Mouse (Mus musculus) embryo, embryonic 9.5 days (tissue): Measurements from ENCODE around the gene Chsy1.
"Not testable (repeated sequence)": the region's sequence is repeated elsewhere in the genome, so short reads cannot be mapped to it uniquely, and the experiment has no call there.

Source experiments
- DNase-seq: peaks from one replicate; pipeline ENCODE4 v3.0.0-alpha.2; 2017; ENCODE audit errors: extremely low spot score

The Chsy1 gene

GRCm38 (mm10) chr7:66176929-66177328, 67.6 kb downstream of the Chsy1 start:
- DNase-seq = no peak

GRCm38 (mm10) chr7:66178101-66178500, 68.8 kb downstream of the Chsy1 start:
- no peak for DNase-seq

- no peak for DNase-seq
Observed at GRCm38 (mm10) chr7:66179120-66179581, 69.8 kb downstream of the Chsy1 start.

DNA sequence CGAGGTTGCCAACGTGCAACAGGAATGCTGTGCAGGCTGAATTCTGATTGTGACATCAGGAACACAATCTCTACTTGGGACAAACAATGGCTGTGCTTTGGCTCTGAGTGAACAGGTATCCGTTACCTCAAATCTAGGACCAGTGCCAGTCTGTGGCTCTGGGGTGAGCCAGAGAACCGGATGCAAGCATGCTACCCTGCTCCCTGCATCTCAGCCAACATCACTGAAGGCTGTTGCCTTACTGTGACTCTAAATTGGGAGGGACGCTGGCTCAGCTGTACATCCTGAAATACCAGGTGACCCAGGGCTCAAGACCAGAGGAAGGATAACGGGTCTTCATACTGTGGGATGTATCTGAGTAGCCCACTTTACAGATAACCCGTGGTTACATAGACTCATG, 70.4 kb downstream of the Chsy1 start:
- DNase-seq = no peak

- no peak for DNase-seq
Observed at GRCm38 (mm10) chr7:66180260-66180659, 70.9 kb downstream of the Chsy1 start.

GRCm38 (mm10) chr7:66180711-66181365, 71.5 kb downstream of the Chsy1 start:
- no peak for DNase-seq

GRCm38 (mm10) chr7:66182075-66182715, 72.9 kb downstream of the Chsy1 start:
- no peak for DNase-seq

DNA sequence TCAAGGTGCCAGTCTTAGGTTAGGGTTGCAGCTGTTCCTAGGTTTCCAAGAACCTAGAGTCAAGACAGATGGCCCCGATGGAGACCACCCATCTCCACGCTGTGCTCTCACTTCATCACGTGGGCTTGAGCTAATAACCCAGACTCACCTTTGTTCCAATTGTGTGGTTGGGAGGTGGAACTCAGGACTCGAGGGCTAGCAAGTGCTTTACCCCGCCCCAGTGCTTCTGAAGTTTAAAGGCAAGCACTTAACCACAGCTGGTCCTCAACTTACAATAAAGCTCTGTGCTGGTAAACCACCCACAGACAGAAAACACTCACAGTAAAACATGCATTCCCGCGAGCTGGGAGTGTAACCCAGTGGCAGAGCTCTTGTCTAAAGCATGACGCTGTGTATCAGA, 74.1 kb downstream of the Chsy1 start:
- no peak for DNase-seq

- DNase-seq = no peak
Observed at GRCm38 (mm10) chr7:66184026-66184425, 74.7 kb downstream of the Chsy1 start.

GRCm38 (mm10) chr7:66185370-66185769, 76.1 kb downstream of the Chsy1 start:
- DNase-seq = no peak

DNA sequence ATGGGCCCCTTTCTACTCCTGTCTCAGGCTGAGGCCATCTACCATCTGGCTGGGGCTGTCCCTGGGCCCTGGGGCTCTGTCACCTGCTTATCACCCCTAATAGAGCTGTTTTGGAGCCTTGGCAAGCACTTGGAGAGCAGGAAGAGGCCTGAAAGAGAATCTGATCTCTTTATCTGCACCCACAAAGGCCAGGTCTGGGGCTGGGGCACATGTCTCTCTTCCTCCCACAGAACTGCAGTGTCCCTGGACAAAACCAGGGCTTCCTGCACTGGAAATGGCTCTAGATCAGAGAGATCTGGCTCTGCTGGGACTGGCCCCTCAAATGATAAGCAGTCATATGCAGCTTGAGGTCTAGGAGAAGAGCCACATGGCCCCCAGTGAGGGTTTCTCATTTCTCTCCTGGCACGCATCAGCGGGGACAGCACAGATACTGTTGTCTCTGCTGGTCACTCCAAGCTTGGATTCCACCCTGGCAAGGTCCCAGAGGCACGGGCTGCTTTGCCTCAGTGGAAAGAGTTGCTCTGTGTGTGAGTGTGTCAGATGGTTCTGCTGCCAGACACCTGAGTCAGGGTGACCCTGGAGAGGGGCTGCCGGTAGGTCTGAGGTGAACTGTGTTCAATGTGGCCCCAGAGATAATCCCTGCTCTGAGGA, 78.4 kb downstream of the Chsy1 start:
- no peak for DNase-seq

GRCm38 (mm10) chr7:66190385-66190784, 81.1 kb downstream of the Chsy1 start:
- not testable (repeated sequence) for DNase-seq

DNA sequence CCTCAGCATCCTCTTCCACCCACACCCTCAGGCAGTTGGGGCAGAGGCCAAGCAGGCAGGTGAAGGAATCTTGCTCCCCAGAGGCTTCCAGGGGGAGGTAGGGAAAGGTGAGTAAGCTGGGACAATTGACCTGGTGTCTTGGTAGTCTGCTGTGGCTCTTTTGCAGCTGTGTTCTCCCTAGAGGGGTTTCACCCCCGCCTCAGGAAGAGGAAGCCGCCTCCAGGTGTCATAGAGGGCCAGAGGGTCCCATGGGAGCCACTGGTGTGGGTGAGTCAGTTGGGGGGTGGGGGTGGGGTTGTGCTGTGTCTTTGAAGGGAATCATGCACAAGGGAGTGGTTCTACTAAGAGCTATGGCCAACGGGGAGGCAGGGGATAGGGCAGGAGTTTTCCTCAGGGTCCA, 85.2 kb downstream of the Chsy1 start:
- no peak for DNase-seq

GRCm38 (mm10) chr7:66195881-66196280, 86.6 kb downstream of the Chsy1 start:
- DNase-seq = no peak

- DNase-seq = no peak
Observed at GRCm38 (mm10) chr7:66196609-66197445, 87.5 kb downstream of the Chsy1 start.

DNA sequence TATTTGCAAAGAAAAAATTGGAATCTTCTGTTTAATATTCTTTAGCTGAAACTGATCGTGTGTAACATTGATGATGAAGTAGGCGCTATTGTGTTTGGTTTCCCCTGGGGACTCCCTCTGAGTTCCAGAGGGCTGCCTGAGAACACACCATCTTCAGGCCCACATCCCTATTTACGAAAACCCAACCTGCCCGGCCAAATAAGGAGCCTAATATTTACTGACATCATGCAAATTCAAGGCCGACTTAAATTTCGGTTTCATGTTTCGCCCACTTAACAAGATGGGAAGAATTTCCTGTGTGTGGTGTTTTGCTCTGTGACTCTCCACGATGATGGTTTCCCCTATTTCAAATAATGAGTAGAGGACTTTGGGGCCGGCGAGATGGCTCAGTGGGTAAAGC, 89.1 kb downstream of the Chsy1 start:
- DNase-seq = no peak

GRCm38 (mm10) chr7:66199391-66199831, 90.1 kb downstream of the Chsy1 start:
- no peak for DNase-seq

DNA sequence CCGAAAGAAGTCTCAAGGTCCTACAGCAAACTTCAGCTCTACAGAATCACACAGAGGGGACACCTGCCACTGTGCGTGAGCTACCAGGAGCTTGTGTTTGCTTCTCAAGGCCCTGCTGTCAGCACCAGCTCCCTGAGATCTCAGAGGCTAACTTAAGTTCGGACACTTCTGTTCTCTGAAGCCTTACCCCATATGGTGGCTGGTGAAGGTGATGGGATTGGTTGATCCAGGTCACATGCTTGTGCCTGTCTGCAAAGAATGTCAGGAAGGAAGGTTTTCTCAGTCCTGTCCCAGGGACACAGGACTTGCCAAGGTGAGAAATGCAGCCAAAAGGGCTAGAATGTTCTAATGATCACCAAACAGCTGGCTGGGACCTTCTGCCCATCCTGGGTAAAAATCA, 91.1 kb downstream of the Chsy1 start:
- no peak for DNase-seq

GRCm38 (mm10) chr7:66200791-66201450, 91.6 kb downstream of the Chsy1 start:
- no peak for DNase-seq

DNA sequence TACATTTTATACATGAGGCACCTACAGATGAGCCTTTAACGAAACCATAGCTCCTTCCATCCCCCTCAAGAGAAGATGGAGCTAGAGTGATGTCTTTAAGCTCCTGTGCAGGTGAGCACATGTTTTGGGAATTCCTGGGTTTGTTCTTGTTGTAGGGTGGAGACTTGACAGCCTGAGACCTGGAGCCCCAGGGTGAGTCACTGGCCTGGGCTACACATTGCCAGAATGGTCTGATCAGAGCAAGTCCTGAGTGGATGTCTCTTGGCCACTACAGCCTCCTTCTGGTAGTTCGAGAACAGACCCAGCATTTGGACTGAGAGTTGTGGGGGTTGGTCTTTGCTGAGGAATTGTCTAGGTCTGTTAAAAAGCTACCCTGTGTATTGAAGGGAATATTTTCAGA, 92.3 kb downstream of the Chsy1 start:
- no peak for DNase-seq

DNA sequence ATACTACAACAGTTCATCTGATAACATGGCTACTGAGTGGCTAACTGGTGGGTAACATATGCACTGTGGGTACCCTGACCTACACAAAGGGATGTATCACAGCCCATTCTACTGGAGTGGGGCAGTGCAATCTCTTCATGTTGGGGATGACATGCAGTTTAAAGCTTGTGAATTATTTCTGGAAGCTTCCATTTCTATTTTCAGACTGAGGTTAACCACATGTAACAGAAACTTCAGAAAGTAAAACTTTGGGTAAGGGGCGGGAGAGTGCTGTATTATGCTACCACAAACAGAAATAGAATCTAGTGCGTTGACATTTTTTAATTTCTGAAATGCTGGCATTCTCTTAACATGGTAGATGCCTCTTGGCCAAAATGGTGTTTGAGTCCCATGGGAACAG, 100.6 kb downstream of the Chsy1 start:
- DNase-seq = no peak

DNA sequence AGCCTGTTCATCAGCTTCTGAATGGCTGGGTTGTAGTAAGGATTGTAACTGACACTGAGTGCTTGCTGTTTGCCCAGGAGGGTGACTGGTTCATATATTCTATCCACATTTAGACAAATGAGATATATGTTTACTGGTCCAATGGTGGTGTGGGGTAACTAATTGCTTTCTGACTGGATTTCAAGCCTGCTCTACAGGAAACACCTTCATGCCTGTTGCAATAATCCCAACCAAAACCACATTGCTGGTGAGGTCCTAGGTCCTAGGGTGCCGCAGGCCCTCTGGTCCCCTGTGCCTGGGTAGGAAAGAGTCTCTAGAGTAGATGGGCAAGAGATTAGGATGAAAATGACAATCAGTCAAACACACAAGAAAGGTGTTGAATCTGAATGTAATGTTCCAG, 103.6 kb downstream of the Chsy1 start:
- no peak for DNase-seq
